Mouse (Mus musculus) forebrain, embryonic 11.5 days (tissue): ENCODE results near the gene Syne2. TPM values are rescaled to one million over a fixed set of nuclear protein-coding genes. Genes with fewer than 3 reads are reported as not detected.

ENCODE experiments used
- ATAC-seq: fragments of 200-750 bp; cut with Nextera tagmentation; replicated peaks from 2 replicates; pipeline ENCODE4 v1.8.0; 2017; ENCODE audit warnings: moderate TSS enrichment; ENCODE audit not compliant: low FRiP score
- DNase-seq: peaks from one replicate; pipeline ENCODE4 v3.0.0-alpha.2; 2017; ENCODE audit warnings: low spot score
- H3K27ac ChIP-seq: fragments of 300-500 bp; sonication (generic); 2 replicates; pipeline ENCODE4 v1.5.1; 2014; ENCODE audit warnings: low read depth, low read length
- H3K27me3 ChIP-seq: fragments of 300-500 bp; sonication (generic); 2 replicates; pipeline ENCODE4 v1.6.1; 2014; ENCODE audit warnings: mild to moderate bottlenecking, low read length, mixed read lengths; ENCODE audit not compliant: control insufficient read depth, insufficient read depth
- H3K36me3 ChIP-seq: fragments of 300-500 bp; sonication (generic); 2 replicates; pipeline ENCODE4 v1.6.1; 2014; ENCODE audit warnings: mild to moderate bottlenecking, low read length, moderate library complexity, mixed read lengths; ENCODE audit not compliant: control insufficient read depth, insufficient read depth
- H3K4me1 ChIP-seq: fragments of 300-500 bp; sonication (generic); replicated peaks from 2 replicates; pipeline ENCODE4 v1.6.1; 2014; ENCODE audit warnings: low read length, mixed read lengths; ENCODE audit not compliant: control insufficient read depth, insufficient read depth
- H3K4me2 ChIP-seq: fragments of 300-500 bp; sonication (generic); 2 replicates; pipeline ENCODE4 v1.6.1; 2014; ENCODE audit warnings: low read depth, mild to moderate bottlenecking, low read length, moderate library complexity, mixed read lengths; ENCODE audit not compliant: severe bottlenecking
- H3K4me3 ChIP-seq: fragments of 300-500 bp; sonication (generic); 2 replicates; pipeline ENCODE4 v1.5.1; 2014; ENCODE audit warnings: low read depth, low read length
- H3K9ac ChIP-seq: fragments of 300-500 bp; sonication (generic); 2 replicates; pipeline ENCODE4 v1.6.1; 2014; ENCODE audit warnings: low read length
- H3K9me3 ChIP-seq: fragments of 300-500 bp; sonication (generic); 2 replicates; pipeline ENCODE4 v1.6.1; 2016; ENCODE audit warnings: low read length, mixed read lengths; ENCODE audit not compliant: control insufficient read depth
- WGBS: fragments of 180-500 bp; shearing (Covaris S2); extraction: QIAGEN DNeasy Blood & Tissue Kit; methylation state at CpG from one replicate; pipeline ENCODE4 v1.1.7; 2014; 5-methylcytosine and 5-hydroxymethylcytosine counted together
- polyA plus RNA-seq: library from polyadenylated mRNA; unstranded; fragments of >200 nt; fragmentation: Nextera tagmentation; extraction: Ambion mirVana; gene quantifications from 2 replicates; pipeline ENCODE4 v1.2.1, GENCODE M21; 2014

Syne2 gene
- polyA plus RNA-seq, 1 experiment from 2014 or later, result 127 TPM

GRCm38 (mm10) chr12:75796510-75796909 lies 21.4 kb upstream of the Syne2 start:
- no peak overlapping the region for H3K4me3 ChIP-seq
- no peak overlapping the region for H3K27ac ChIP-seq
- 80% methylated on average over 2 of the region's 2 CpGs for WGBS
- H3K4me2 ChIP-seq, result no peak overlapping the region
- no peaks in the 10 kb centered on the region for H3K4me1 ChIP-seq
- no peaks in the 10 kb centered on the region for H3K27me3 ChIP-seq
- DNase-seq, result no peak
- H3K9me3 ChIP-seq, result no peaks in the 10 kb centered on the region; the same call in 1 of the 2 replicates
- no peak for ATAC-seq
- no peaks in the 10 kb centered on the region for H3K36me3 ChIP-seq
- no peak overlapping the region for H3K9ac ChIP-seq

- no peaks in the 10 kb centered on the region for H3K27me3 ChIP-seq
- ATAC-seq (no peak), DNase-seq (no peak)
- H3K9me3 ChIP-seq, result no peaks in the 10 kb centered on the region
- H3K27ac ChIP-seq, result no peak overlapping the region
- no peaks in the 10 kb centered on the region for H3K4me1 ChIP-seq
- H3K4me2 ChIP-seq, result no peak overlapping the region
- H3K36me3 ChIP-seq, result no peaks in the 10 kb centered on the region
- H3K4me3 ChIP-seq, result no peak overlapping the region
- WGBS, result 91% methylated on average over 4 of the region's 4 CpGs
- no peak overlapping the region for H3K9ac ChIP-seq
Measured at GRCm38 (mm10) chr12:75806281-75806680, 11.7 kb upstream of the Syne2 start.

- no peak for DNase-seq
- no peak overlapping the region for H3K4me3 ChIP-seq
- H3K4me1 ChIP-seq, result peaks cover 5% of the 10 kb centered on the region
- H3K27me3 ChIP-seq, result no peaks in the 10 kb centered on the region
- ATAC-seq, result no peak
- H3K9me3 ChIP-seq, result no peaks in the 10 kb centered on the region
- H3K27ac ChIP-seq, result no peak overlapping the region
- no peak overlapping the region for H3K9ac ChIP-seq
- no peaks in the 10 kb centered on the region for H3K36me3 ChIP-seq
- WGBS, result 98% methylated on average over 2 of the region's 2 CpGs
- H3K4me2 ChIP-seq, result no peak overlapping the region
Measured at GRCm38 (mm10) chr12:75813766-75814165, 4.2 kb upstream of the Syne2 start.

- whole genome bisulfite sequencing, result 76% methylated on average over 6 of the region's 6 CpGs
Measured at GRCm38 (mm10) chr12:75814551-75814950, 3.4 kb upstream of the Syne2 start.

DNA sequence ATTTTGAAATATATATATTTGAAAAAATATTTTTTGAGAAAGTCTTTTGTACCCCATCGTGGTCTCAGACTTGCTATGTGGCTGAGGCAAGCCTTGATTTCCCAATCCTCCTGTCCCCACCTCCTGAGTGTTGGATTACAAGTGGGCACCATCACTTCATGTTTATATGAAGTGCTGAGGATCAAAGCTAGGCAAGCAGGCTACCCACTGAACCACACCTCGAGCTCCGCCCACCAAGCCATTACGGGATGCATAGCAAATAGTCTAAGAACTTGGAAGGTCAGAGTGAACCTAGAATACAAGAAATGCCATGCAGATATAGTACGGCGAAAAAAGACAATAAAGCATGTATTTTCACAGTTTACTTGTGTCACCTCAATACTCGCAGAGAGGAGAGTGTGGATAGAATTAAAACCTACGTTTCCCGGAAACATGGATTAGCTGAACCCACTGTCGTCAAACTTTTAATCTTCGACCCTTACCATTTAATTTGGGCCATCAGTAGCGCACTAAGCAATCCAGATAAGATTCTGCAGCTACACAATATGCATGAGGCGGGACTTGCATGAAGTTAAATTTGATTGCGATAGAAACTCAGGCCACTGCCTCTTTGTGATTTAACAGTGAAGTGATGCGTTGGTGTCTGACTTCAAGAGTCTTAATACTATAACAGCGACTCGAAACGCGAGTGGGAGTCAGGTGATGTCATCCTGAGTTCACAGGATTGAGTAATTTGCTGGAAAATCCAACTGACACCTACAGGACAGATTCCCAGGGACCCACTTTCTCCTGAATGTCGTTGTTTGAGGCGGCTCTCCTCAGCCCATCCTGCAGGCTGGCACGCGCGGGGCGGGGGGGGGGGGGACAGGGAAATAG lies 715 bp upstream of the Syne2 start:
- 15% methylated on average over 21 of the region's 25 CpGs for WGBS
- DNase-seq (no peak), ATAC-seq (no peak; the same call in 1 of the 2 replicates)
- Histone ChIP-seq H3K4me3 (peak overlapping the region; percentile 91), H3K36me3 (no peaks in the 10 kb centered on the region), H3K27ac (no peak overlapping the region), H3K27me3 (no peaks in the 10 kb centered on the region), H3K9me3 (no peaks in the 10 kb centered on the region), H3K4me1 (peaks cover 15% of the 10 kb centered on the region), H3K9ac (no peak overlapping the region; the same call in 1 of the 2 replicates), H3K4me2 (peak overlapping the region; percentile 74)

More at GRCm38 (mm10) chr12:75814551-75814950, 3.4 kb upstream of the Syne2 start:
- DNase-seq (no peak), ATAC-seq (no peak)
- Histone ChIP-seq H3K36me3 (no peaks in the 10 kb centered on the region), H3K4me2 (no peak overlapping the region), H3K27me3 (no peaks in the 10 kb centered on the region), H3K4me3 (no peak overlapping the region), H3K4me1 (peaks cover 6% of the 10 kb centered on the region), H3K9me3 (no peaks in the 10 kb centered on the region), H3K27ac (no peak overlapping the region), H3K9ac (no peak overlapping the region)

DNA sequence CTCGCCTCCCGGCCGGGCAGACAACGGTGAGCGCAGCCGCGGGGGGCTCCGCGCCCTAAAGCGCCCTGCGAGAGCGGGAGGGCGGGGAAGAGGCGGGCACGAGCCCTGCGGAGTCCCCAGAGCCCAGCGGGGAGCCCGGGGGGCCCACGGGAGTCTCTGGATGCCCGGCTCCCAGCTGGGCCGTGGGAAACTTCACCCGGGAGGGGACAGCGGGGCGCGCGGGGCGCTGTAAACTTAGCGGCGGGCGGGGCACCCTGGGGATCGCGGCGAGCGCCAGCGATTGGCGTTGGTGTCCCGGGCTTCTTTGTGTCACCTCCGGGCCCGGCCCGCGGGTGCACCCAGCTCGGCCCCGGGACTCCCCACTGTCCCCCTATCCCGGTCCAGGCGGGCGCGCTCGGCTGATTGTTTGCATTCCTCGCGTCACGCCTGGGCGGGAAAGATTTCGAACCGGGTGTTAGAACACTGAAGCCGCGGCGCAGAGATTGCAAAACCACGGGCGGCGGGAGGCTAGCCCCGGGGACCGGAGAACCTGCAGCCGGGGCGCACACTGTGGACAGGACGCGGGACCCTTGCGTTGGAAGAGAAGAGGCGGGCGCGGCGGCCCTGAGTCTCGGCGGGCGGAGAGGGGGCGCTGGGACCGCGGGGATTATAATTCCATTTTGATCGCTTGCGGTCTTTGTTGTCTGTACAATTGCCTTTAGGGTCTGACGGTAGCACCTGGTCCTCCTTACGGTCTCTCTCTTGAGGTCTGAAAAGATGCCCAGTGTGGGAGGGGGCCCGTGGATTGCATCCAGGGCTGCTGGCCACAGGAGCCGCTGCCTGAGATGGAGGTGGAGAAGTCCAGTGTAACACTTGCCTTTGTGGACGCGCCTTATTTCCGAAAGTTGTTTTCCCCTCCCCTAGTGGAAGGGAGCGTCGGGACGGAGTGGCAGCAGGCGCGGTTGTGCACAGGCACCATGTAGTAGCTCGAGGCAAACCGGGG lies 810 bp downstream of the Syne2 start:
- peaks cover 15% of the 10 kb centered on the region for H3K4me1 ChIP-seq
- peak overlapping the region; percentile 98 for H3K9ac ChIP-seq

GRCm38 (mm10) chr12:75819481-75819880 lies 1.5 kb downstream of the Syne2 start:
- Histone ChIP-seq H3K4me1 (peaks cover 15% of the 10 kb centered on the region), H3K27ac (no peak overlapping the region), H3K4me2 (peak overlapping the region; percentile 74), H3K27me3 (no peaks in the 10 kb centered on the region), H3K36me3 (no peaks in the 10 kb centered on the region), H3K4me3 (peak overlapping the region; percentile 91), H3K9ac (peak overlapping the region; percentile 98), H3K9me3 (no peaks in the 10 kb centered on the region)
- DNase-seq (no peak), ATAC-seq (no peak)
- 9% methylated on average over 11 of the region's 11 CpGs for WGBS

More for the DNA sequence above, 810 bp downstream of the Syne2 start:
- peak overlapping the region; percentile 74 for H3K4me2 ChIP-seq
- H3K4me3 ChIP-seq, result peak overlapping the region; percentile 91
- no peaks in the 10 kb centered on the region for H3K9me3 ChIP-seq
- peak overlapping the region; percentile 81 for H3K27ac ChIP-seq
- DNase-seq (peak; percentile 86), ATAC-seq (peak; percentile 76)
- under 1% methylated on average over 85 of the region's 93 CpGs for whole genome bisulfite sequencing
- H3K27me3 ChIP-seq, result no peaks in the 10 kb centered on the region
- H3K36me3 ChIP-seq, result no peaks in the 10 kb centered on the region

GRCm38 (mm10) chr12:75820216-75820615 lies 2.3 kb downstream of the Syne2 start:
- no peak overlapping the region for H3K4me3 ChIP-seq
- ATAC-seq (no peak), DNase-seq (no peak)
- no peaks in the 10 kb centered on the region for H3K27me3 ChIP-seq
- WGBS, result 76% methylated on average over 7 of the region's 7 CpGs
- no peak overlapping the region for H3K27ac ChIP-seq
- no peaks in the 10 kb centered on the region for H3K36me3 ChIP-seq
- no peak overlapping the region for H3K4me2 ChIP-seq
- no peaks in the 10 kb centered on the region for H3K9me3 ChIP-seq
- H3K9ac ChIP-seq, result no peak overlapping the region
- peaks cover 15% of the 10 kb centered on the region for H3K4me1 ChIP-seq
